Mouse (Mus musculus) c-Kit-positive CD71-negative TER-119-negative erythroid progenitor cells, embryonic 14.5 days (primary cell): ENCODE measurements around the gene Sept9.

Experiments used
- DNase-seq: peaks from one replicate; pipeline ENCODE4 v3.0.0-alpha.2; 2013; ENCODE audit warnings: low read depth

The Sept9 gene

GRCm38 (mm10) chr11:117246981-117247431, 47.5 kb downstream of the Sept9 start:
- DNase-seq, result no peak

DNA sequence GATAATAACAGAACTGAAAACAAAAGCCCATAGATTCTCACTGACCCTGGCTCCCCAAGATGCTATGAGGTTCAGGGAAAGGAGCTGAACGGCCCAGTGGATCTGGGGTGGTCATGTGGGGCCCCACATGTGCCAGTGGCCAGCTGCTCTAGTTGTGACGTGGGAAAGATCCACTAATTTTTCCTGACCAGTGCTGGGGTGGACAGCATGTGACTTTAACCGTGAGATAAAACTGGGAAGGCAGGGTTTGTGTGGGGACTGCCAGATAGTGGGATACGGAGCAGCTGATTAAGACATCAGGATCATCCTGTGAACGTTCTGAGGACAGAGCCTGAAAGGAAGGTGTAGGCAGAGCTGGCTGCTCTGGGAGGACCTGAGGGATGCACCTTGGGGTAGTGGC, 48.1 kb downstream of the Sept9 start:
- no peak for DNase-seq

DNA sequence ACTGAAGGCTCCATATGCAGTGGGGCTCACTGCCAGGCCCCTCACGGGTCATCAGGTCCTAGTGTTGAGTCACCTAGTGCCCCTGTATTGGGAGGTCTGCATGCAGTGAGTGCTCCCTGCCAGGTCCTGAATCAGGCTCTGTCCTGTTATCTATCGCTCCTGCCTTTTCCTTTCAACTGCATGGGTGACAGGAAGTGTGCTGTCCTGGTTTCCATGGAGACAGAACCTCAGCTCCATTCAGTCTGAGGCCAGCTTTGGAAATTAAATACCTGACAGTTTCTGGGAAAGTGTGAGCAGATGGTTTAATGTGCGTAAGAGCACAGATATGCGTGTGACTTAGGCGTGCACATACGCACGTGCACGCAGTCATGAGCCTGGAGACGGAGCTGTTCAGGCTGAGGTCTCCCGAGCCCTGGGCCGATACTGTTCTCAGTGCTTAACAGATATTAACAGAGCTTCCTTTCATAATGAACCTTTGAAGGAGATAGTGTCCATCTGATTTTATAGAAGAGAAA, 49.3 kb downstream of the Sept9 start:
- DNase-seq, result no peak

DNA sequence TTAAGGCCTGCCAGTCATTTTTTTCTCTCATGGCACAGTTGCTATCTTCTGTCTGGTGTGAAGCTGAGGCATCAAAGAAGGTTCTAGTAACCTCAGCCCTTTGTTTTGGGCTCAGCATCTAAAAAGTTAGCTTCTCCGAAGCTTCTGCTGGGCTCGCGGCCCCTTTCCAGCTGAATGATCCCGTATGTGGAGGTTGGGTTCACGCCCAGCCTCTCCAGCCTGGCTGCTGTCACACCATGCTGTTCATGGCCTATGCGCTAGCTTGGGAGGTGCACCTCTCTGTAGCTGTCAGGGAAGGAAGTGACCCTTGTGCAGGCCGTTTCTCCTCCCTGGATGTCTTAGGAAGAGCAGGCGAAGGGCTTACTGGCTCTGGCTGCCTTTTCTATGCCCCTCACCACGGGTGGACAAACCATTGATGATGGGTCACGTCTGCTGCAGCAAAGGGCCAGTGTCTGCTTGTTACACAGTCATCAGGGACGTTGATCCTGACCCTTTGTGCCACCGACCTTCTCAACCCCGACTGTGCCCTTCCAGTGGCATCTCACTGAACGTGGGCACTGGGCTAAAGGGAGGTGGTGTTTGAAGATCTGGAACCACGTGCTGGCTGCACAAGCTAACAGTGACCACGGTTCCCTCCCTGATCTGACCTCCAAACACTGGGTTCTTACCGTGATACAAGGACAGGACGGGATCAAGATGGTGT, 50.0 kb downstream of the Sept9 start:
- no peak for DNase-seq

- no peak for DNase-seq
Observed at GRCm38 (mm10) chr11:117249985-117250928, 50.8 kb downstream of the Sept9 start.

DNA sequence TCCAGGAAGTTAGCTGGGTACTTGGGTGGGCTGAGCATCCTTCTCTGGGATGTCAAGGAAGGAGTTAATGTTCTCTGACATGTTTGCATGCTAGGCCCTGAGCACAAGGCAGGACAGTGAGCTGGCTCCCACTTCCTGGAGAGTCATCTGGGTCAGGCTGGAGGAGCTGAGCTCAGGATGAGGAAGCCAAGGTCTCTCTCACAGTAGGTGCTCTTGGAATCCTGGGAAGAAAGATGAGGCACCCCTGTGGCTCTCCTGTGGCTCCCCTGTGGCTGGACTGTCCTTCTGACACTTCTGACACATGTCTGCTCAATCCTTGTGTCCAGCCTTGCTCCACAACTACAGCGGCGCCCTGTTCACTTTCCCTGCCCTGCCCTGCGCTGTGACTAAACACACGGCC, 52.3 kb downstream of the Sept9 start:
- DNase-seq, result no peak

GRCm38 (mm10) chr11:117252846-117253245, 53.4 kb downstream of the Sept9 start:
- no peak for DNase-seq

DNA sequence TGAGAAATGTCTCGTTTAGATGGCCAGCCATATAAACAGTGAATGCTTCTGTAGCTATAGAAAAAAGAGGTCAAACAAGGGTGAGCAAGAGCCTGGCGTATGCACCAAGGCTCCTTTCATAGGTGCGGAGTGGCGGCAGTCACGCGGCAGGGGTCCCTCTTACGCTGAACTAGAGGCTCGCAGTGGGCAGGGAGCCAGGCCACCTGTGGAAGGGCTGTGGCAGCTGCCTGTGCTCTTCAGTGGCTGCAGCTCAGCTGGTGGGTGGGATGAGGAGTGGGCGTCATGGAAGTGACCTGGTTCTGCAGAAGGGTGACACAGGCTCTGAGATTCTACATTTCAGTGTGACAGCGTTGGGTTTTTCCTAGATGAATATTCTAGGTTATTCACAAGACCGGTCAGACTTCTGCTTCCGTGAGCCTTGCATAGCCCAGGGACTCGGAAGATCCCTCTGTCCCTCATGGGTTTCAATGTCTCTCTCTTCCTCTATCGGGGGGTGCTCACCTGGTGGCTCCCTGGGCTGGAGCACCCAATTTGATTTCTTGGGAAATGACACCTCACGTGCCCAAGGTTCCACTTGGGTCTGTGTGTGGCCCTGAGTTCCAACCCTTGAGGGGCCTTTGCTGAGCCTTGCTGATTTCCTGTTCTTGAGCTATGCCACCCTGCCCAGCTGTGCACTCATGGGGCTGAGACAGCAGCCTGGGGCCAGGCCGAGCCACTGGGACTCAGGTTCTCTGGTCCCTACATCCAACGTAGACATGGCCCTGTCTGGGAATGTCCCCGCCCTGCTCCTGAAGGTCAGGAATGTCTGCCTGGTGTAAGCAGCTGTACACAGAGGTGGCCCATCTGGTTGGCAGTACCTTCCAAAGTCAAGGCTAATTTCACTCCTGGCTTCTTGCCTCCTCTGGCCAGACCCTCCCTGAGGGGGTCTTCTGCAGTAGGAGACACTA, 55.0 kb downstream of the Sept9 start:
- DNase-seq, result no peak

DNA sequence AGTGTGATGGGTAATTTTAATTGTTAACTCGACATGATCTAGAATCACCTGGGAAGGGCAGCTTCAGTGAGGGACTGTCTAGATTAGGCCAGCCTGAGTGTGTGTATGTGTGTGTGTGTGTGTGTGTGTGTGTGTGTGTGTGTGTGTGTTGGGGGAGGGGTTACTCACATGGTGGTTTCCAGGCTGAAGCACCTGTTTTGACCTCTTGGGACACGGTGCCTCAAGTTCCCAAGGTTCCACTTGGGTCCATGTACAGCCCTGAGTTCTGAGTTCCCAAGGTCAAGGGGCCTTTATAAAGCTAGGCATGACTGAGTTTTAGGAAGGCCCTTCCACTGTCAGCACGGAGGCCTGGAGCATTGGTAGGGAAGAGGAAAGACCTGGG, 55.6 kb downstream of the Sept9 start:
- DNase-seq, result no peak

DNA sequence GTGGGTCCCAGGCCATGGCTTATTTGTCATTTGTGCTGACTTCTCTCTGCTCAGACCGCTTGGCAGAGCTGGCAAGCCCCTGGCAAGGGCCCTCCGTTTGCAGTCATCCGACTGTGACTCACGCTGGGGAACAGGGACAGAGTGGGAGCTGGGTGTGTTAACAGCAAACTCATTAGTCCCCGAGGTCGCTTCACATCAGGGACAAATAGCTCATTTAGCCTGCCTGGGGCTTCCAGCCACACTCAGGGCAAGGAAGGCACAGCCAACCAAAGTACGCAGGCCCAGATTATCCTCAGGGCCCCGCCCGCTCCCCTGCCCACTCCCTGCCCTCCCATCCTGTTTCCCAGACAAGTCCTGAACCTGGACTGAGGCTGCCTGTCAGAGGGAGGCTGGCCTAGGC, 56.6 kb downstream of the Sept9 start:
- no peak for DNase-seq

GRCm38 (mm10) chr11:117256840-117257239, 57.4 kb downstream of the Sept9 start:
- no peak for DNase-seq

DNA sequence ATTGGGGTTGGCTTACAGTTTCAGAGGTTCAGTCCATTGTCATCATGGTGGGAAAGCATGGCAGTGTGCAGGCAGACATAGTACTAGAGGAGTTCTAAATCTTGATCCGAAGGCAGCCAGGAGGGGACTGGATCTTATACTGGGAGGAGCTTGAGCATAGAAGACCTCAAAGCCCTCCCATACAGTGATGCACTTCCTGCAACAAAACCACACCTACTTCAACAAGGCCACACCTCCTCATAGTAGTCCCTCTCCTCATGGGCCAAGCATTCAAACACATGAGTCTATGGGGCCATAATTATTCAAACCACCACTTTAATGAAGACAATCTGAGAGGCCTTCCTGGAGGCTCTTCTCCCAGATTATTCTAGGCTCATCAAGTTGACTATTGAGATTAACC, 57.8 kb downstream of the Sept9 start:
- DNase-seq, result no peak

DNA sequence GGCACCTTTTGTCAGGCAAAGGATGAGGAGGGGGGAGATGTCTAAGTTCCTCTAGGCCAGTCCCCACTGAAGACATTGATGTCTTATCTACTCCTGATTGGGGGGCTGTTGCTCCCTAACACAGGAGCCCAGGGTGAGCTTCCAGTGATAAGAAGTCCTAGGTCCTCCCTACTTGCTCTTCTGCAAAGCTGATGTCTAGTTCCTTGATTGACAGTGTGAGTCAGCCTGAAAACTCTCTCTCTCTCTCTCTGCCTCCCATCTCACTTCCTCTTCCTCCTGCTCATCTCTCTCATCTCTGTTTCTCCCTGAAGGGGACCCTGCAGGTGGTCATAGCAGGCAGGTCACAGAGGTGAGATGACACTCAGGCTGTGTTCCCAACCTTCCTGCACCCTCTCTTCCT, 58.4 kb downstream of the Sept9 start:
- no peak for DNase-seq

- no peak for DNase-seq
Observed at GRCm38 (mm10) chr11:117259178-117259960, 59.9 kb downstream of the Sept9 start.

DNA sequence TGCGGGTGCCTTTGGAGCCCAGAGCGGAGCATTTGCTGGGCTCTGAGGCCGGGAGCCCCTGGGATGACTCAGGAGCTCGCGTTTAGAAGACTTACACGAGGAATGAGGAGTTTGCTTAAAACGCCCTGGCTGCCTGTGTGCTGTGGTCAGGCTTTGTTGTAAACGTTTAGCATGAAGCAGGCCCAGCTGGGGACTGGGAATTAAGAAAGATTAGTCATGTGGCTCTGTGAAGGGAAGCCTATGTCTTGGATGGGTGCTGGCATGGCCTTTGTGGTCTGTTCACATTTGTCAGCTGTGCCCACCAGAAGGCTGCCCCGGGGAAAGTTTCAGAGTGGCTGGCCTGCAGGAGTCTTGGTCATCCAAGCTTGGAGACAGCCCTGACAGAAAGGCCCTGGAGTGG, 61.2 kb downstream of the Sept9 start:
- no peak for DNase-seq

DNA sequence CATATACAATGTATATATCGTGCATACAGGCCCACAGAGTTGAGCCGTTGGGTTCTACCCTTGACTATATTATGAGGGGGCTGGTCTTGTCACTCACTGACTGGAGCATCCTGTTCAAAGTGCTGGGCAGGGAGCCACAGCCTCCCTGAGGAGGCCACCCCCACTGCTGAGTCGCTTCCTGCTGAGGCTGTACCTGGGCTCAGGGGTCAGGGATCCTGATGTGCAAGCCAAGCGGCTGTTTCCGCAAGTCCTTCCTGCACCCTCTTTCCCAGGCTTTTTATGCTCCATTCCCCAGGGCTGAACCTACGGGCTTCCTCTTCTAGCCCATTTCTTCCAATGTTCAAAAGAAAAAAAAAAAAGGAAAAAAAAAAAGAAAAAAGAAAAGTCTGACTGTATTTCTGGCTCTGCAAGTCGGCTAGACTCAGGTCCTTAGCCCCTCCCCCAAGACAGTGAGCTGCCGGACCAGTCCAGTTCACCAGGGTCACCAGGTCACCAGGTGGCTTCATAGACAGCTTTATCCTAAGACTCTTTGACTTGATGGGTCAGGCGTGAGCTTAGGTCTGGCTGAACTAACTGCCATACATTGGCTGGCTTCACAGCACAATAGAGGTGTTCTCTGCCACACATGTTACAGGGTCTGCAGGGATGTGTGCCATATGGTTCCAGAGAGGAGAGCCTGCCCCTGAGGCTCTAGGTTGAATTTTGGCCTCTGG, 63.8 kb downstream of the Sept9 start:
- DNase-seq, result no peak

GRCm38 (mm10) chr11:117264162-117265021, 64.9 kb downstream of the Sept9 start:
- no peak for DNase-seq

GRCm38 (mm10) chr11:117265270-117265980, 66.0 kb downstream of the Sept9 start:
- DNase-seq, result no peak
